In the genomic region with DNA sequence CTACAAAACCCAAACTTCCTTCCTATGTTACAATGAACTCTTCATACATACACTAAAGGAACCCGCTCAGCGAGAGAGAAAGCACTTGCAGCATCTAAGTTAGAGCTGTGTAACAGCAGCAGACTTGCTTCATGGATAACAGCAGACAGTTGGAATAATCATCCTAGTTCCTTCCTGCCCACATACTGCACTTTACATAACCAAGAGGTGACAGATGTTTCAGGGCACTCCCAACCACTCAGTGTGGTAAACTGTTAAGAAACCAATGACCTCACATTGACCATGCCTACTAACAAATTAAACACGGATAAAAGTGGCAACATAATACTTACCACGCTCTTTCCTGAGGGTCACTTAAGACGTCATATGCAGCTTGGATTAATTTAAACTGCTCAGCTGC, we compare ENCODE assay signal across 27 mouse cellular contexts. TPM values are rescaled to one million over a fixed set of nuclear protein-coding genes. Genes with fewer than 3 reads are reported as not detected.
DNase-seq lines count a peak whose midpoint lies in the region; ATAC-seq lines count a peak whose summit lies in the region.
"Had no signal": no experiment of that assay in that cellular context is flagged by ENCODE, and none has a peak within 500 bp of the region (broad histone marks: within the 10 kb centered on the region; RNA-seq: fewer than 3 reads in every experiment).

No protein-coding gene starts in this region.

- whole genome bisulfite sequencing in hindbrain, embryonic 16.5 days: 89% methylated on average over 5 of the region's 5 CpGs

- no peak overlapping the region for H3K9ac ChIP-seq in hindbrain, embryonic 16.5 days (ENCODE audit: low read depth, low read length)
- H3K9ac ChIP-seq: hindbrain, embryonic 15.5 days; limb, embryonic 15.5 days; liver, embryonic 14.5 days; lung, embryonic 15.5 days; midbrain, embryonic 13.5 days; neural tube, embryonic 12.5 days had no signal

- peaks cover under 1% of the 10 kb centered on the region; the same call in 1 of the 2 replicates for H3K4me1 ChIP-seq in hindbrain, embryonic 16.5 days (ENCODE audit: control insufficient read depth, insufficient read depth, low read depth, low read length)
- H3K4me1 ChIP-seq: limb, embryonic 15.5 days; neural tube, embryonic 12.5 days had no signal

- intact Hi-C loops in left cerebral cortex, postnatal 14 days (cut with DNase I): loop anchor here (10.0 kb wide), 1 partner anchor 1009 kb away; no protein-coding TSS in a partner anchor

- peak; percentile 96 for ATAC-seq in granulocyte monocyte progenitor cell, adult 5-6 weeks (replicated peaks; ENCODE audit: poor library complexity, severe bottlenecking)
- ATAC-seq in hindbrain, embryonic 16.5 days: no peak
- ATAC-seq: forebrain, embryonic 16.5 days; intestine, embryonic 16.5 days; midbrain, embryonic 13.5 days had no signal

- no peak overlapping the region for H3K4me3 ChIP-seq in hindbrain, embryonic 16.5 days (ENCODE audit: low read length)
- H3K4me3 ChIP-seq: forebrain, embryonic 10.5 days; heart, embryonic 10.5 days; hindbrain, embryonic 15.5 days; limb, embryonic 15.5 days; lung, embryonic 15.5 days; midbrain, embryonic 13.5 days; neural tube, embryonic 12.5 days had no signal

- H3K36me3 ChIP-seq in hindbrain, embryonic 16.5 days (ENCODE audit: control insufficient read depth, insufficient read depth, low read length): peaks cover 21% of the 10 kb centered on the region

- H3K27me3 ChIP-seq in hindbrain, embryonic 16.5 days (replicated peaks; ENCODE audit: control insufficient read depth, insufficient read depth, low read length): no peaks in the 10 kb centered on the region
- H3K27me3 ChIP-seq: hindbrain, embryonic 15.5 days; limb, embryonic 15.5 days; lung, embryonic 15.5 days; midbrain, embryonic 13.5 days; neural tube, embryonic 12.5 days had no signal

- DNase-seq in left cerebral cortex, adult 11 months (ENCODE audit: low spot score): peak; percentile 14
- DNase-seq in left cerebral cortex, postnatal 14 days (ENCODE audit: low spot score in 2 of 2): no peak
- DNase-seq in right cerebral cortex, adult 2 months (ENCODE audit: low spot score in 2 of 2): peak; percentile 31 to 44
- DNase-seq in right cerebral cortex, postnatal 10 days (ENCODE audit: low spot score in 2 of 2): no peak
- DNase-seq in telencephalon, adult 2 months (ENCODE audit: low read depth, low spot score): peak; percentile 70
- no peak for DNase-seq in lung, adult 18-20 months
- DNase-seq: adrenal gland, postnatal 14 days; B cell, adult 2 months; cerebellum, adult 9-10 months; gastrocnemius, postnatal 36 days; heart, postnatal 4 days; kidney, postnatal 36 days; lung, postnatal 36 days; retina, postnatal 1 day; thymus, adult 2 months had no signal

- no peaks in the 10 kb centered on the region for H3K9me3 ChIP-seq in hindbrain, embryonic 16.5 days (ENCODE audit: control insufficient read depth, low read length)
- H3K9me3 ChIP-seq: forebrain, embryonic 10.5 days; heart, embryonic 10.5 days; hindbrain, embryonic 15.5 days; limb, embryonic 15.5 days; lung, embryonic 15.5 days; midbrain, embryonic 13.5 days; neural tube, embryonic 12.5 days had no signal

- H3K27ac ChIP-seq in hindbrain, embryonic 16.5 days (ENCODE audit: low read depth, low read length): no peak overlapping the region
- H3K27ac ChIP-seq: forebrain, embryonic 10.5 days; heart, embryonic 10.5 days; hindbrain, embryonic 15.5 days; limb, embryonic 15.5 days; liver, embryonic 14.5 days; lung, embryonic 15.5 days; midbrain, embryonic 13.5 days; neural tube, embryonic 12.5 days had no signal

- no peak overlapping the region for H3K4me2 ChIP-seq in hindbrain, embryonic 16.5 days (ENCODE audit: low read length)
- H3K4me2 ChIP-seq: hindbrain, embryonic 15.5 days; limb, embryonic 15.5 days; lung, embryonic 15.5 days; midbrain, embryonic 13.5 days; neural tube, embryonic 12.5 days had no signal

RNA-seq across cellular contexts. Expression of a gene that starts 6.8 kb away (rescaled TPM):
- total RNA-seq in left cerebral cortex, postnatal 14 days (2021): 10 to 100 TPM; 13.7 to 15.6 TPM
- total RNA-seq in granulocyte monocyte progenitor cell, adult 5-6 weeks (2014; fragmentation: Nextera tagmentation): 17.6 and 30.3 TPM in 2 replicates
- total RNA-seq in granulocyte monocyte progenitor cell, adult 5-6 weeks (2017): 28.7 and 33.1 TPM in 2 replicates
- polyA plus RNA-seq in hindbrain, embryonic 16.5 days (2015; fragmentation: Nextera tagmentation; extraction: Ambion mirVana): 5.9 and 6.4 TPM in 2 replicates

RNA-seq across cellular contexts. Expression of a gene that starts 22.2 kb away (rescaled TPM):
- 10 to 100 TPM; 18.9 to 24.2 TPM for total RNA-seq in left cerebral cortex, postnatal 14 days (2021)
- total RNA-seq in granulocyte monocyte progenitor cell, adult 5-6 weeks (2014; fragmentation: Nextera tagmentation): 48.3 and 51.3 TPM in 2 replicates
- total RNA-seq in granulocyte monocyte progenitor cell, adult 5-6 weeks (2017): 39.3 and 41.8 TPM in 2 replicates
- polyA plus RNA-seq in hindbrain, embryonic 16.5 days (2015; fragmentation: Nextera tagmentation; extraction: Ambion mirVana): 40.2 and 45.6 TPM in 2 replicates

RNA-seq across cellular contexts. Expression of a gene that starts 22.3 kb away (rescaled TPM):
- total RNA-seq in left cerebral cortex, postnatal 14 days (2021): 10 to 100 TPM; 12.2 to 14.7 TPM
- total RNA-seq in granulocyte monocyte progenitor cell, adult 5-6 weeks (2014; fragmentation: Nextera tagmentation): 23.2 and 43.9 TPM in 2 replicates
- total RNA-seq in granulocyte monocyte progenitor cell, adult 5-6 weeks (2017): 22.8 and 33.6 TPM in 2 replicates
- polyA plus RNA-seq in hindbrain, embryonic 16.5 days (2015; fragmentation: Nextera tagmentation; extraction: Ambion mirVana): 18.5 and 22.4 TPM in 2 replicates

Comparison
In these comparisons a context has a peak if more than half of its experiments do, and no peak if none do; other contexts are left out.
1. DNase-seq: peak in left cerebral cortex, adult 11 months (single experiment), right cerebral cortex, adult 2 months (2 of 2) and telencephalon, adult 2 months (single experiment); none in left cerebral cortex, postnatal 14 days (0 of 2), right cerebral cortex, postnatal 10 days (0 of 2) and lung, adult 18-20 months (0 of 2).